ENCODE assay signal across 10 mouse cellular contexts in the genomic region with DNA sequence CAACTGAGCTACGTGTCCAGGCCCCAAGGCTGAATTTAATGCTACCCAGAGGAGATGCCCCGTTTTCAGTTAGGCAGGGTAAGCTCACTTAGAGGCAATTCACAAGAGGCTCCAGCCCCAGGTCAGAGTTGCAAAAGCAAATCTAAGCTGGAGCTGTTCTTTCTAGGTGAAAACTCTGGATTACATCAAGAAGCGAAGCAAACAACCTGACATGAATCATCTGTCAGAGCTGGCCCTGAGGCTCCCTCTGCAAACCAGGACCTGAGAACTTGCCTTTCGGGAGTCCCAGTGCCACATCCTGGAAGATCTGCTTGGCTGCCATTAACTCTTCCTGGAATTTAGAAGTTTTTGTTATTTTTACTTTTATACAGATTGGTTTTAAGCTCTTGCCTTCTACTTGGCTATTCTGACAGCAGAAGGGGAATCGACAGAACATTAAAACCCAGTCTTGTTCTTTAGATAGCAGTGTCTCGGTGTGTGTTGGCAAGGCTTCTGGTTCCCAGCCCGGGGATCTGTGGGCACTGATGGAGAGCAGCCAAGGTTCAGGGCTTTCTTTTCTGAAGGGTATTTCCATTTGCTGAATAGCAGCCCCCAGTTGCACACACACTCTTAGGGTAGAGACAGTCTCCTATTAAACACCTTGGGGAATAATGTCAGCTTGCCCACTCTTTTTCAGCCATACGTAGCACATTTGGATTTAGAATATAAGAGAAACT. TPM values are rescaled to one million over a fixed set of nuclear protein-coding genes. Genes with fewer than 3 reads are reported as not detected.
DNase-seq lines count a peak whose midpoint lies in the region; ATAC-seq and TF ChIP-seq lines count a peak whose summit lies in the region.
"Had no signal": no experiment of that assay in that cellular context is flagged by ENCODE, and none has a peak within 500 bp of the region (broad histone marks: within the 10 kb centered on the region; RNA-seq: fewer than 3 reads in every experiment).

No protein-coding gene starts in this region.

- no peak overlapping the region for H3K9ac ChIP-seq in heart, postnatal 0 days (replicated peaks; ENCODE audit: low read depth, low read length)
- H3K9ac ChIP-seq: limb, embryonic 12.5 days had no signal

- ATAC-seq in heart, postnatal 0 days (ENCODE audit: insufficient read depth, low read depth): no peak; the same call in 1 of the 2 replicates
- ATAC-seq in activated CD4-positive, CD25-positive, alpha-beta regulatory T cell, adult 4 months: no peak

- no peak overlapping the region for H3K4me3 ChIP-seq in heart, postnatal 0 days (ENCODE audit: low read depth, low read length)
- no peak overlapping the region for H3K4me3 ChIP-seq in cortical plate, adult 2 months (ENCODE audit: insufficient read depth, low read length)
- H3K4me3 ChIP-seq: limb, embryonic 12.5 days had no signal

- no peak for TF ChIP-seq CTCF in heart, postnatal 0 days (IDR thresholded peaks at IDR 0.05; ENCODE audit: low read depth)
- no peak for TF ChIP-seq CTCF in cortical plate, adult 2 months (IDR thresholded peaks at IDR 0.05; ENCODE audit: extremely low read depth, insufficient read depth, low read length)

- no peak overlapping the region for H3K4me2 ChIP-seq in heart, postnatal 0 days (ENCODE audit: low read depth, low read length)
- H3K4me2 ChIP-seq: limb, embryonic 12.5 days had no signal

- no peaks in the 10 kb centered on the region; the same call in 1 of the 2 replicates for H3K4me1 ChIP-seq in heart, postnatal 0 days (ENCODE audit: control insufficient read depth, insufficient read depth)
- peaks cover 2% of the 10 kb centered on the region for H3K4me1 ChIP-seq in cortical plate, adult 2 months (ENCODE audit: control insufficient read depth, insufficient read depth, low read length)

- H3K27me3 ChIP-seq in heart, postnatal 0 days (ENCODE audit: control insufficient read depth, insufficient read depth, low read length): no peaks in the 10 kb centered on the region
- H3K27me3 ChIP-seq: limb, embryonic 12.5 days had no signal

- WGBS in heart, postnatal 0 days: 42% methylated on average over 8 of the region's 8 CpGs

- no peak for TF ChIP-seq EP300 in heart, postnatal 0 days (IDR thresholded peaks at IDR 0.05; ENCODE audit: low read depth)

- peak overlapping the region; percentile 32 for H3K27ac ChIP-seq in heart, postnatal 0 days (ENCODE audit: low read depth)
- H3K27ac ChIP-seq in cortical plate, adult 2 months (ENCODE audit: insufficient read depth, low read length): peak overlapping the region; percentile 17; the same call in 1 of the 2 replicates
- H3K27ac ChIP-seq: limb, embryonic 12.5 days had no signal

- TF ChIP-seq POLR2A in cortical plate, adult 2 months (IDR thresholded peaks at IDR 0.05; ENCODE audit: extremely low read depth, insufficient read depth, low read length): no peak

- H3K36me3 ChIP-seq in heart, postnatal 0 days (replicated peaks; ENCODE audit: control insufficient read depth, insufficient read depth, low read length): peaks cover 81% of the 10 kb centered on the region

- no peaks in the 10 kb centered on the region for H3K9me3 ChIP-seq in heart, postnatal 0 days (replicated peaks; ENCODE audit: control insufficient read depth, low read length)
- H3K9me3 ChIP-seq: limb, embryonic 12.5 days had no signal

- no peak for DNase-seq in heart, postnatal 0 days (ENCODE audit: low spot score)
- DNase-seq in heart, adult 8-10 months (ENCODE audit: low spot score): no peak
- peak; percentile 75 to 76 for DNase-seq in right cerebral cortex, postnatal 10 days (ENCODE audit: low spot score in 2 of 2)
- no peak for DNase-seq in right cerebral cortex, postnatal 14 days
- DNase-seq in thymus, postnatal 25 days: no peak
- DNase-seq: kidney, adult 2 months; lung, postnatal 10 days had no signal

RNA-seq across cellular contexts. Expression of a gene that starts 14.4 kb away (rescaled TPM):
- 0.66 TPM in 1 of 2 replicates, not detected in the other for total RNA-seq in heart, postnatal 0 days (2014; rRNA removed; ENCODE audit: low replicate concordance)
- 0.67 and 0.84 TPM in 2 replicates for polyA plus RNA-seq in heart, postnatal 0 days (2015; fragmentation: Nextera tagmentation; extraction: Ambion mirVana)
- under 1 TPM; 0.32 to 0.72 (median 0.49) TPM for total RNA-seq in heart, adult 8-10 months (2022)
- polyA plus RNA-seq in cortical plate, adult 2 months (2012; rRNA removed): 6.6 and 8.0 TPM in 2 replicates
- polyA plus RNA-seq in activated CD4-positive, CD25-positive, alpha-beta regulatory T cell, adult 4 months (2017; shearing (Covaris generic)): under 1 TPM in 1 of 2 experiments, not detected in 1; 0.12 TPM

RNA-seq across cellular contexts. Expression of a gene that starts 14.9 kb away (rescaled TPM):
- total RNA-seq in heart, postnatal 0 days (2014; rRNA removed; ENCODE audit: low replicate concordance): 11.9 and 20.0 TPM in 2 replicates
- 39.4 and 40.3 TPM in 2 replicates for polyA plus RNA-seq in heart, postnatal 0 days (2015; fragmentation: Nextera tagmentation; extraction: Ambion mirVana)
- 10 to 100 TPM; 13.0 to 14.8 (median 14.0) TPM for total RNA-seq in heart, adult 8-10 months (2022)
- polyA plus RNA-seq in cortical plate, adult 2 months (2012; rRNA removed): 12.0 TPM in 2 replicates
- polyA plus RNA-seq in activated CD4-positive, CD25-positive, alpha-beta regulatory T cell, adult 4 months (2017; shearing (Covaris generic)): 10 to 100 TPM; 22.5 to 26.4 TPM

Comparison
In these comparisons a context has a peak if more than half of its experiments do, and no peak if none do; other contexts are left out.
1. DNase-seq: peak in right cerebral cortex, postnatal 10 days (2 of 2); none in heart, postnatal 0 days (single experiment), heart, adult 8-10 months (single experiment), right cerebral cortex, postnatal 14 days (single experiment) and thymus, postnatal 25 days (single experiment).